Mouse (Mus musculus) MN1 (cell line): ENCODE results near the gene Gli2.

Source experiments
- DNase-seq: peaks from one replicate; pipeline ENCODE4 v3.0.0-alpha.2; 2016; ENCODE audit warnings: low spot score

Gene Gli2

DNA sequence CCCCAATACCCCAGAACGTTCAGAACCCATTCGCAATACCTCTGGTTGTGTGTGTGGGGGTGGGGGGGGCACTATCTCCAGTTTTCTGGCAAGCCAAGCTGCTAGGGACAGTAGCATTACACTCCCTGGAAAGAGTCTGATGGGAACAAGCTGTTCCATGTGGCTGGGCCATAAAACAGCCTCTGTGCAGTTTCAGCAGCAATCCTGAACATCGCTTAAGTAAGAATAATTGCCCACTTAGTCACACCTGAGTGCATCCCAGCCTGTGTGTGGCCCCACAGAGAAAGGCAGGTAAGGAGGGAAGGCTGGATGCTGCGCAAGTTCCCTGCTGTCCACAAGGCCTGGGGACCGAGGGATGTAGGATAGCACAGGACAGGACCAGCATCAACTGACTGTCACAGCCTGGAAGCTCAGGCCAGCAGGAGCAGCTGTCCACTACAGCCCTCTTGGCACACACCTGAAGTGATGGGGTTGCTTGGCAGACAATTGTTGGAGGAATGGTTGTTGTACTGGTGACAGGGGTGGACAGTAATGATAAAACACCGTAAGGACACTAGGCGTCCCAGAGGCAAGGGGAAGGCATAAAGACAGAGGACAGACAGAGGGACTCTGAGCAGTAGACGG, 58.8 kb downstream of the Gli2 start:
- no peak for DNase-seq

GRCm38 (mm10) chr1:118993775-118994174, 59.6 kb downstream of the Gli2 start:
- DNase-seq = no peak

DNA sequence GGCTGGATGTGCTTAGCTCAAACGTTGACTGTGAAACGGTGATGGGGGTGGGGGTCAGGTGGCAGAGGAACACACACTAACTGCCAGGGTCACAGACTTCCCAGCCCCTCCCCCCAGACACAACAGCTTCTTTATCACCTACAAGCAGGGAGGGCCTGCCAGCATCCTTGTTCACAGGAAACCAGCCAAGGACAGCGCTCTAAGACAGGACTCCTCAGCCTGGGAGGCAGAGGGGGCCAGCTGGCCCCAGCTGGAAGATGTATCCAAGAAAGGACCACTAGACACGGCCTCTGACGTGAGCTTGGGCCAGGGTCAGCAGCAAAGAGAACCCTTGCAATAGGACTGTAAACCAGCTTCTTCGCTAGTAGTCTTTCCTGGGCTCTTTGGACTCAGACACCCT, 65.1 kb downstream of the Gli2 start:
- DNase-seq = no peak

GRCm38 (mm10) chr1:118987538-118987937, 65.9 kb downstream of the Gli2 start:
- no peak for DNase-seq

DNA sequence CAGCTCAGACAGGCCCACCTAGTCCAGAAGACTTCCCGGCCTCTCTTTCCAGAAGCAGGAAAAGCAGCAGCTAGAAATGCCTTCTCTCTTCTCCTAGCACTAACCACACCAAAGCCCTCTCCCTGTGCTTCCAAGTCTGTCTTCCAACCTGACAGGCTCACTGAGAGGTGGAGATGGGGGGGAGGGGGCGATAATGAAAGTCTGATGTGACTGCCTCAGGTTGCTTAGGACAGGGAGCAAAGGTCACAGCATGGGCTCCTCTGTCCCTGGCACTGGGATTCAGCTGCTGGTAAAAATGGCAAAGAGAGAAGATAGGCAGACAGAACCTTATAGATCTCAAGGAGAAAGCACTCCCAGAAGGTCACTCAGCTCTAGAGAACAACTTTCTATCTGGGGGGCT, 70.0 kb downstream of the Gli2 start:
- no peak for DNase-seq

- DNase-seq = no peak
These were observed 70.6 kb downstream of the Gli2 start for GRCm38 (mm10) chr1:118982805-118983211.

DNA sequence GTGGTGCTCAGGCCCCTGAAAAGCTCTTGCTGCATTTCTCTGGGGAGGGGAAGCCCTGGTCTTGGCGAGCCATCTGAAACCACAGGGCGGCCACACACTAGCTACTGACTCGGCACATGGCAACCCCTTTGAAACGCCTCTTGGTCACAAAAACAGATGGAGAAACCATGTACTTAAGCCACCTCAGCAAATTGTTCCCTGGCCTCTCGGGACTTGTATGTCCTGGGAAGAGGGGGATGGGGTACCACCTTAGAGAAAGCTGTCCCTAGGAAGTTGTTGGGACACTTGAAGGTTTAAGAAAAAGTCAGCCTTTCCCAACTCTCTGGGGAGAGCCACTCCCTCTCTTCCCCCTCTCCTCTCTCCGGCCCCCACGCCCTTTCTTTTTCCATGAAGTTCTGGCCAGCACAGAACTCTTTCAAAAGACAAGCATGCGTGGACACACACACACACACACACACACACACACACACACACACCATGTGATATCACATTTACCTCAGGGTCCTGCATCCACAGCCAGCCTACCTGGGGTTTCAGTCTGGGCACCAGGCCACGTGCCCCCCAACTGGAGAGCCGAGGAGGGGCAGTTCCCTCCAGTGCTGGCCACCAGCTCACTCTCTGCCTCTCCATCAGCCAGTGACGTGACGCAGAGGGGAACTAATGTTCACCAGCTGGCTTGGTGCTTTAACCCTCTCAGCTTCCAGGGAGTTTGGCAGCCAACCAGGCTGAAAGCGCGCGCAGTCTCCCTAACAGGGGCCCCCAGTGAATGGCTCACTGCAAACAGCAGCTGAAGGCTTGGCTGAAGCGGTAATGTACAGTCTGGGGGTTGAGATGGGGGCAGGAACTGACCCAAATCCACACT, 71.2 kb downstream of the Gli2 start:
- DNase-seq = no peak

DNA sequence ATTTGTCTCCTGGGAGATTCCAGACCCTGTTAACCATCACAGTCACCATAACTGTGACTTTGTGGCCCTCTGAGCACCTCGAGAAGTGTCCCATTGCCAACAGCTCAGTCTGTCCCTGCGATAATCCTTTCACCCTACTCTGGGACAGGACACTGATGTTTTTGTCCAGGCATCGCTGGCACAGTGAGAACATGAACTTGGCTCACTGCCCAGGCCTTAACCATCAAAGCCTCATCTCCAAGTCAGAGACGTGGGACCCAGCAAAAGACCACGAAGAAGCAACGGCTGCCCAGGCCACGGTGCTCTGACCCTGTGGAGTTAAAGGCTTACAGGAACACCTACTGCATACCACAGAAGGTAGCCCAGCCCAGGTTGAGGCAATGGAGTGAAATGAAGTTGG, 72.8 kb downstream of the Gli2 start:
- no peak for DNase-seq

DNA sequence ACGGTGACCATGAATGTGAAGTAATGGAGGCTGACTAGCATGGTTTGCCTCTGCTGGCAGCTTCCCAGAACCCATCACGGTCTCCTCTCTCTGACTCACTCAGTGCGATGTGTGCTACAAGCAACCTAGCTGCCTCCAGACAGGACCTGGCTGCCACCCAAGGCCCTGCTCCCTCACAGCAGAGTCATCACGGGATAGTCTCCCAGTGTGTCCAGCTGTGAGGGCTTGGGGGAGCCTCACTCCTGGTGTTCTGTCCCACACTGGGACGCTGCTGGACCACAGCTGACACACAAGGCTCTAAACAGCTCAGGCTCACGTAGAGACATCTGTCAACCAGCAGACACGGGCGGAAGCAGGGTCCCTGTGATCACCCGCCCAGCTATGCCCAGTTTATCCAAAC, 76.8 kb downstream of the Gli2 start:
- DNase-seq = no peak

DNA sequence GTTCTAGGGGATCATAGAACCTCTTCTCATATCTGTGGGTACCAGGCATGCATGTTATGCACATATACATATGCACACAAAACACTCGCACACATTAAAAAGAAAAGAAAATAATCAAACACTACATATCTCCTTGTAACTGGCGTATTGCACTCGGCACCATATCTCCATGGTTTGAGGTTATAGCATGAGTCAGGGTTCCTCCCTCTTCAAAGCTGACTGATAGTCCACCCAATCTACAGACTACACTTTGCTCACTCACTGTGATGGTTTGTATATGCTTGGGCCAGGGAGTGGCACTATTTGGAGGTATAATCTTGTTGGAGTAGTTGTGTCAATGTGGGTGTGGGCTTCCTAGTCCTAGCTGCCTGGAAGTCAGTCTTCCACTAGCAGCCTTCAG, 78.0 kb downstream of the Gli2 start:
- no peak for DNase-seq

GRCm38 (mm10) chr1:118970068-118970467, 83.4 kb downstream of the Gli2 start:
- no peak for DNase-seq

DNA sequence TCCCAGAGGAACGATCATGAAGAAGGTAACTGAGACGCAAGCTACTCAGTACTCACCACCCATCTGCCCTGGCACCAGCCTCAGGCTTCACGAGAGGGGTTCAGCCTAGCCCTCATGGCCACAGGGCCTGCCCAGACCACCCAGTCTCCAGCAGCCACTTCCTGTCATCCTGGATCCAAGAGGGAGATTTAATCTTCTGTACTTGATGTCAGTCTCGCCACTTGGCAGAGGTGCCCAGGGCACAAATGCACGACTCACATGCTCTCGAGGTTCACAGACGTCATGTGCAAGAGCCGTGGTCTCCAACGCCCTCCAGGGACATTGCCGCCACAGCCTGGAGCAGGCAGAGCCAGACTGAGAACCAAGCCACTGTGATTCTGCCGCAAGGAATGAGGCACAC, 84.0 kb downstream of the Gli2 start:
- no peak for DNase-seq

GRCm38 (mm10) chr1:118968661-118969179, 84.7 kb downstream of the Gli2 start:
- no peak for DNase-seq

DNA sequence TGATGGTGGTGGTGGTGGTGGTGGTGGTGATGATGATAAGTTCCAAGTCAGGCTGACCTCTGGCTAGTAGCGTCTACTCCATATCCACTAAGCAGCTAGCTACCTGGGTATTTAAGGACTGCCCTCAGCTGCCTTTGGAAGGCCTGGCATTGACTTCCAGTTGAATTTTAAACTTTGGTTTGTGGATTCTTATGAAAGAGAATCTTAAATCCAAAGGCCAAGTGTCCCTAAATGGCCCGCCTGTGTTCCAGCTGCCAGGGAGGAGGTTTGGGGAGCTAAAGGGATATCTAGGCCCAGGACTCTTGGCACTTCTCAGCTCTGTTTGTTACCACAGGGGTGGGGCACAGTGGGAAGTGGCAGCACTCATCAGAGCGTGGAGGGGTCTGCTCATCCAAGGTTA, 85.4 kb downstream of the Gli2 start:
- DNase-seq = no peak

DNA sequence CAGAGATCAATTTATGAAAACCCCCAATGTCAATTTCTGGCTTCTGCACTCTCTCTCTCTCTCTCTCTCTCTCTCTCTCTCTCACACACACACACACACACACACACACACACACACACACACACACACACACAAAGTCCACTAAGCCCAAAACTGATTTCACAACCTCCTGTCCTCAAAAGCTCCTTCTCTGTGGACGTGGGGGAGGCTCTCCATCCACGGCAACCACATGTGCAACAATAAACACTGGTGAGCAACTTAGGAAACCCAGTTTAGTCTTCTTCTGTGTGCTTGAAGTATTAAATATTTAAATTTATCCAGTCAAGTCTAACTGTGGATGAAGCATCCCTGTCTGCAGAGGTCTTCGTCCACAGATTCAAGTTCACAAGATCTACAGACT, 86.1 kb downstream of the Gli2 start:
- DNase-seq = no peak

GRCm38 (mm10) chr1:118958644-118959043, 94.8 kb downstream of the Gli2 start:
- DNase-seq = no peak

GRCm38 (mm10) chr1:118955791-118956190, 97.6 kb downstream of the Gli2 start:
- no peak for DNase-seq

GRCm38 (mm10) chr1:118954434-118955301, 98.8 kb downstream of the Gli2 start:
- DNase-seq = no peak

GRCm38 (mm10) chr1:118953031-118953430, 100.4 kb downstream of the Gli2 start:
- DNase-seq = no peak

DNA sequence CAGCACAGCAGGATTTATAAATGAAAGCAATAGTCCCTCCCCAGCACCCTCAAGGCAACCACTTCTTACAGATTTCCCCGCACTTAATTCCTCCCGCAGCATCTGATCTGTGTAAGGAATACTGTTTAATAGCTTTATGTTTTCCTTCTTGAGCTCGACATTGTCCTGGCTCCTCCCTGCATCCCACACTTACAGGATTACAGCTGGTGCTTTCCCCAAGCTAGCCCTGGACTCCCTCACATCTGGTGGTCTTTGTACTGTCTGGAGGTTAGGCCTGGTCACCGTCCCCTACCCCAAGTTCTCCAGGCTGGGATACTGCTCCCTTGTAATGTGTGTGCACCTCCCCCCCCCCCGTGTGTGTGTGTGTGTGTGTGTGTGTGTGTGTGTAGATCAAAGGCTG, 101.1 kb downstream of the Gli2 start:
- no peak for DNase-seq

GRCm38 (mm10) chr1:118948407-118948806, 105.0 kb downstream of the Gli2 start:
- DNase-seq = no peak

DNA sequence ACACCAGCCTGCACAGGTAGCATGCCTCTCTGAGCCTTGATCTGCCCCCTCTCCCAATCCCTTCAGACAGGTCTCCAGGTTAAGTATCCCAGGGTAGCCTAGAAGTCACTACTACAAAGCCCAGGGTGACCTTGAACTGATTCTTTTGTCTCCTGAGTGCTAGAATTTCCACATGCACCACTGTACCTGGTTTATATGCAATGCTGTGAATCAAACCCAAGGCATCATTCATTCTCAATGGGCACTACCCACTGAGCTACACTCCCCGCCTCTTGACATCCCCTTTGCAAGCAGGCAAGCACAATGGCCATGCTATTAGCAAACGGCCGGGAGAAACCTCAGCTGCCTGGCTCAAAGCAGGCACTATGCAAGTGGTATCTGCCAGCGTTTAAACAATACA, 106.2 kb downstream of the Gli2 start:
- no peak for DNase-seq

DNA sequence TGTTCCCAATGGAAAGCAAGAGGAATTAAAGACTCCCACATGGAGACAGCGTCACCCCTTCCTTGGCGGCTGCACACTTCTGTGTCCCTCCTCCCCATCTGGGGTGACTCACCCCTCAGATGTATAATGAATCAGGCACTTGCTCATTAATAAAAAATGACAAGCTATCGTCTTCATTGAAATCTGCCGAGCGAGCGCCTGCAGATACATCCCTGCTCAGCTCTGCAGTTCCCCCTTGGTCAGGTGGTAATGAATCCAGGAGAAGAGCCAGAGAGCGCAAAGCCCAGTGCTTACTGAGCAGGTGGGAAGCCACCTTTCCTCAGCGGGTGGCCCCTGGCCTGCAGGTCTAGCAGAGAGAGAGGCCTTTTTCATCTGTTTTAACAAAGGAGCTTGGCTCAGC, 112.1 kb downstream of the Gli2 start:
- no peak for DNase-seq
